Mouse (Mus musculus) embryonic stem cell, embryonic (primary cell): Measurements from ENCODE around the gene Ptgfr.

Experiments
- CTCF ChIA-PET, 4 experiments: fragments of 300-600 bp in 2 of 4; fragments of 350-600 bp in 2 of 4; sonication (Branson Sonifier 250); formaldehyde crosslinking; loops; one replicate each; lab custom pipeline; 2022; ENCODE audit warnings: inconsistent platforms in 2 of 4; lab: Charles Lee
- POLR2A ChIA-PET, 4 experiments: fragments of 300-600 bp in 2 of 4; fragments of 350-600 bp in 2 of 4; sonication (Branson Sonifier 250); formaldehyde crosslinking; loops; one replicate each; lab custom pipeline; 2022; ENCODE audit warnings: antibody characterized with exemption in 4 of 4, inconsistent platforms in 1 of 4; lab: Charles Lee

Ptgfr gene

GRCm38 (mm10) chr3:151836871-151837680 lies at the start of gene Ptgfr:
Gene Ptgfr (minus strand): TSS chr3:151837630.
- POLR2A ChIA-PET, result no interaction called here
- CTCF ChIA-PET, result no interaction called here

GRCm38 (mm10) chr3:151883881-151884280 lies 46.5 kb upstream of the Ptgfr start:
- ChIA-PET CTCF (no interaction called here), POLR2A (no interaction called here)

- CTCF ChIA-PET, result interaction anchor here in 1 of 4 experiments (0.8 kb wide), 1 partner anchor 62 kb away, joined by 3 read pairs; no protein-coding TSS in a partner anchor
- POLR2A ChIA-PET, result interaction anchor here in 1 of 4 experiments (0.7 kb wide), 1 partner anchor 294 kb away, joined by 3 read pairs; no protein-coding TSS in a partner anchor
These were observed 42.6 kb upstream of the Ptgfr start for GRCm38 (mm10) chr3:151879981-151880380.

- CTCF ChIA-PET, result no interaction called here
- POLR2A ChIA-PET, result interaction anchor here in 1 of 4 experiments (0.9 kb wide), 1 partner anchor 18 kb away, joined by 3 read pairs; no protein-coding TSS in a partner anchor
These were observed 31.5 kb upstream of the Ptgfr start for GRCm38 (mm10) chr3:151868970-151869369.

- ChIA-PET CTCF (no interaction called here), POLR2A (interaction anchor here in 1 of 4 experiments (1.0 kb wide), 1 partner anchor 18 kb away, joined by 3 read pairs; no protein-coding TSS in a partner anchor)
These were observed 13.9 kb upstream of the Ptgfr start for GRCm38 (mm10) chr3:151851344-151851743.

GRCm38 (mm10) chr3:151850621-151851020 lies 13.2 kb upstream of the Ptgfr start:
- ChIA-PET CTCF (no interaction called here), POLR2A (interaction anchor here in 1 of 4 experiments (1.0 kb wide), 1 partner anchor 19 kb away, joined by 3 read pairs; no protein-coding TSS in a partner anchor)

- ChIA-PET POLR2A (no interaction called here), CTCF (no interaction called here)
These were observed 8.9 kb upstream of the Ptgfr start for GRCm38 (mm10) chr3:151846292-151846691.

- ChIA-PET CTCF (no interaction called here), POLR2A (no interaction called here)
These were observed 7.1 kb upstream of the Ptgfr start for GRCm38 (mm10) chr3:151844361-151845154.

- POLR2A ChIA-PET, result no interaction called here
- CTCF ChIA-PET, result no interaction called here
These were observed 3.3 kb upstream of the Ptgfr start for GRCm38 (mm10) chr3:151840688-151841087.

GRCm38 (mm10) chr3:151838372-151838771 lies 942 bp upstream of the Ptgfr start:
- ChIA-PET CTCF (interaction anchor here in 1 of 4 experiments (0.5 kb wide), 1 partner anchor 503 kb away, joined by 3 read pairs; no protein-coding TSS in a partner anchor), POLR2A (no interaction called here)

- ChIA-PET CTCF (interaction anchor here in 1 of 4 experiments (0.5 kb wide), 1 partner anchor 503 kb away, joined by 3 read pairs; no protein-coding TSS in a partner anchor), POLR2A (no interaction called here)
These were observed 319 bp upstream of the Ptgfr start for GRCm38 (mm10) chr3:151837749-151838148.

GRCm38 (mm10) chr3:151836451-151836850 lies 979 bp downstream of the Ptgfr start:
- CTCF ChIA-PET, result interaction anchor here in 1 of 4 experiments (0.5 kb wide), 1 partner anchor 239 kb away, joined by 3 read pairs; no protein-coding TSS in a partner anchor
- POLR2A ChIA-PET, result no interaction called here

- POLR2A ChIA-PET, result no interaction called here
- CTCF ChIA-PET, result no interaction called here
These were observed 1.6 kb downstream of the Ptgfr start for GRCm38 (mm10) chr3:151835831-151836230.

- CTCF ChIA-PET, result interaction anchor here in 1 of 4 experiments (0.9 kb wide), 1 partner anchor 57 kb away, joined by 3 read pairs; no protein-coding TSS in a partner anchor
- POLR2A ChIA-PET, result no interaction called here
These were observed 9.3 kb downstream of the Ptgfr start for GRCm38 (mm10) chr3:151827950-151828610.

GRCm38 (mm10) chr3:151819811-151820210 lies 17.6 kb downstream of the Ptgfr start:
- POLR2A ChIA-PET, result interaction anchor here in 1 of 4 experiments (0.6 kb wide), 1 partner anchor 46 kb away, joined by 7 read pairs; no protein-coding TSS in a partner anchor

GRCm38 (mm10) chr3:151818265-151818664 lies 19.2 kb downstream of the Ptgfr start:
- CTCF ChIA-PET, result interaction anchor here in 3 of 4 experiments (0.6 to 1.5 kb wide), 8 partner anchors 61 to 1414 kb away, joined by 3 to 6 read pairs (median 4); no protein-coding TSS in a partner anchor
- POLR2A ChIA-PET, result no interaction called here

More at GRCm38 (mm10) chr3:151819811-151820210, 17.6 kb downstream of the Ptgfr start:
- CTCF ChIA-PET, result no interaction called here

- CTCF ChIA-PET, result no interaction called here
- POLR2A ChIA-PET, result no interaction called here
These were observed 28.8 kb downstream of the Ptgfr start for GRCm38 (mm10) chr3:151808613-151809012.

- ChIA-PET CTCF (interaction anchor here in 1 of 4 experiments (1.5 kb wide), 1 partner anchor 17 kb away, joined by 4 read pairs; no protein-coding TSS in a partner anchor), POLR2A (no interaction called here)
These were observed 48.8 kb downstream of the Ptgfr start for GRCm38 (mm10) chr3:151788622-151789021.
